ENCODE assay signal across 27 mouse cellular contexts in genomic region chr1:50665139-50665538, GRCm38 (mm10).
"Had no signal": no experiment of that assay in that cellular context is flagged by ENCODE, and none has a peak within 500 bp of the region (broad histone marks: within the 10 kb centered on the region; RNA-seq: fewer than 3 reads in every experiment).

No protein-coding gene starts in this region.

- H3K4me3 ChIP-seq: embryonic facial prominence, embryonic 10.5 days; embryonic facial prominence, embryonic 12.5 days; embryonic facial prominence, embryonic 13.5 days; embryonic facial prominence, embryonic 15.5 days; erythroblast, embryonic 14.5 days; forebrain, embryonic 10.5 days; forebrain, embryonic 12.5 days; forebrain, embryonic 13.5 days; forebrain, embryonic 15.5 days; gastrocnemius, adult 2 months; heart, adult 2 months had no signal

- H3K27me3 ChIP-seq: embryonic facial prominence, embryonic 12.5 days; embryonic facial prominence, embryonic 13.5 days; embryonic facial prominence, embryonic 15.5 days; forebrain, embryonic 12.5 days; forebrain, embryonic 13.5 days; forebrain, embryonic 15.5 days had no signal

- ATAC-seq: forebrain, embryonic 13.5 days; forebrain, embryonic 14.5 days; forebrain, embryonic 15.5 days; forebrain, embryonic 16.5 days; forebrain, postnatal 0 days had no signal

- H3K36me3 ChIP-seq: embryonic facial prominence, embryonic 10.5 days; embryonic facial prominence, embryonic 12.5 days; embryonic facial prominence, embryonic 13.5 days; embryonic facial prominence, embryonic 15.5 days; forebrain, embryonic 10.5 days; forebrain, embryonic 12.5 days; forebrain, embryonic 15.5 days had no signal

- H3K9me3 ChIP-seq: embryonic facial prominence, embryonic 10.5 days; embryonic facial prominence, embryonic 12.5 days; embryonic facial prominence, embryonic 13.5 days; embryonic facial prominence, embryonic 15.5 days; forebrain, embryonic 10.5 days; forebrain, embryonic 12.5 days; forebrain, embryonic 13.5 days; forebrain, embryonic 15.5 days had no signal

- DNase-seq: cerebellum, adult 9-10 months; cerebellum, adult 9-11 months; cerebellum, postnatal 10 days; cerebellum, postnatal 14 days; cerebellum, postnatal 25 days; cerebellum, postnatal 36 days; embryo, embryonic 11 days; forebrain, postnatal 0 days; gastrocnemius, adult 2 months; gastrocnemius, postnatal 10 days; gastrocnemius, postnatal 14 days; gastrocnemius, postnatal 25 days; gastrocnemius, postnatal 36 days; heart, adult 11 months; heart, adult 18-20 months; heart, adult 2 months had no signal

- H3K4me2 ChIP-seq: embryonic facial prominence, embryonic 12.5 days; embryonic facial prominence, embryonic 13.5 days; embryonic facial prominence, embryonic 15.5 days; forebrain, embryonic 12.5 days; forebrain, embryonic 13.5 days; forebrain, embryonic 15.5 days had no signal

- H3K9ac ChIP-seq: embryonic facial prominence, embryonic 12.5 days; embryonic facial prominence, embryonic 13.5 days; embryonic facial prominence, embryonic 15.5 days; forebrain, embryonic 12.5 days; forebrain, embryonic 13.5 days; forebrain, embryonic 15.5 days; forebrain, postnatal 0 days had no signal

- H3K4me1 ChIP-seq: embryonic facial prominence, embryonic 10.5 days; embryonic facial prominence, embryonic 12.5 days; embryonic facial prominence, embryonic 13.5 days; embryonic facial prominence, embryonic 15.5 days; forebrain, embryonic 10.5 days; forebrain, embryonic 12.5 days; forebrain, embryonic 13.5 days; forebrain, embryonic 15.5 days had no signal

- H3K27ac ChIP-seq: embryonic facial prominence, embryonic 10.5 days; embryonic facial prominence, embryonic 12.5 days; embryonic facial prominence, embryonic 13.5 days; embryonic facial prominence, embryonic 15.5 days; forebrain, embryonic 10.5 days; forebrain, embryonic 12.5 days; forebrain, embryonic 13.5 days; forebrain, embryonic 15.5 days; gastrocnemius, adult 2 months; heart, adult 2 months had no signal
